Mouse (Mus musculus): ENCODE results near the gene Siah2.

Gene Siah2

DNA sequence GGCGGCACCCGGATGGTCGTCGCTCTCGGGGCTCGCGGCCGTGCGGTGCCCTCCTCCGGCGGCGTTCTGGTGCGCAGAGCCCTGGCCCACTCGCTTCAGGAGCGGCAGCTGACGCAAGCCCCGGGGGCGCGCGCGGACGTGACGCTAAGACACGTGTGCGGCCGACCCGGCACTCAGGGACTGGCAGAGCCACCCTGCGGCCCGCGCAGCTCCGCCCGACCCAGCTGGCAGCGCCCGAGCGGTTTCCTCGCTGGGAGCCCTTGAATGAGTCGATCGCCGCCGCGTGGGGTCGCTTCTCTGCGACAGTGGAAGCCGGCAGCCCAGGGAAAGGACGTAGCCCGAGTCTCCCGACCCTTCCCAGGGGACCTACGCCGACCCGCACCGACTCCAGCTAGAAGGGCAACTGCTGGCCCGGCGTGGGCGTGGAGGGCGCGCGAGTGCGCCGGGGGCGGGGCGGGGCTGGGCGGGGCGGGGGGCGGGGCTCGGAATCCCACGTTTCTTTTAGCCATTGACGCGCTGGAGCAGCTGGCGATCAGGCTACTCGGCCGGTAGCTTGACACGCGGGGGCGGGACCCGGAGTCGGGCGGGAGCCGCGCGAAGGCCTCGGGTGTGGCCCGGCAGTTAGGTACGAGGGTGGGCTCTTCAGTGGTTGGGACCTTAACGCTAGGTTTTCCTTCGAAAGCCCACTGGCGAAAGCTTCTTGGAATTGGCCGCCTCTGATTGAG is at the start of gene Siah2:
Siah2 (minus strand) TSS at position 404 of the 725 bp plus-strand sequence.
- peak; percentile 80 to 94 for DNase-seq (ENCODE audit: low spot score in 2 of 2)

DNA sequence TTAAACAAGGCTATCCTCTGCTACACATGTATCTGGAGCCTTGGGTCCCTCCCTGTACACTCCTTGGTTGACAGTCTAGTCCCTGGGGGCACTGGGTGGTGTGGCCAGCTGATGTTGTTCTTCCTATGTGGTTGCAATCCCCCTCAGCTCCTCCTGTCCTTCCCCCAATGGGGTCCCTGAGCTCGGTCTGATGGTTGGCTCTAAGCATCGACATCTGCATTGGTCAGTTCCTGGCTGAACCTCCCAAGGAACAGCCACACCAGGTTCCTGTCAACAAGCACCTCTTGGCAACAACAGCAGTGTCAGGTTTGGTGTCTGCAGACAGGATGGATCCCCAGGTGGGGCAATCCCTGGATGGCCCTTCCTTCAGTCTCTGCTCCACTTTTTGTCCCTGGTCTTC is 47.3 kb upstream of the Siah2 start:
- DNase-seq (ENCODE audit: low spot score in 2 of 2) = no peak

DNA sequence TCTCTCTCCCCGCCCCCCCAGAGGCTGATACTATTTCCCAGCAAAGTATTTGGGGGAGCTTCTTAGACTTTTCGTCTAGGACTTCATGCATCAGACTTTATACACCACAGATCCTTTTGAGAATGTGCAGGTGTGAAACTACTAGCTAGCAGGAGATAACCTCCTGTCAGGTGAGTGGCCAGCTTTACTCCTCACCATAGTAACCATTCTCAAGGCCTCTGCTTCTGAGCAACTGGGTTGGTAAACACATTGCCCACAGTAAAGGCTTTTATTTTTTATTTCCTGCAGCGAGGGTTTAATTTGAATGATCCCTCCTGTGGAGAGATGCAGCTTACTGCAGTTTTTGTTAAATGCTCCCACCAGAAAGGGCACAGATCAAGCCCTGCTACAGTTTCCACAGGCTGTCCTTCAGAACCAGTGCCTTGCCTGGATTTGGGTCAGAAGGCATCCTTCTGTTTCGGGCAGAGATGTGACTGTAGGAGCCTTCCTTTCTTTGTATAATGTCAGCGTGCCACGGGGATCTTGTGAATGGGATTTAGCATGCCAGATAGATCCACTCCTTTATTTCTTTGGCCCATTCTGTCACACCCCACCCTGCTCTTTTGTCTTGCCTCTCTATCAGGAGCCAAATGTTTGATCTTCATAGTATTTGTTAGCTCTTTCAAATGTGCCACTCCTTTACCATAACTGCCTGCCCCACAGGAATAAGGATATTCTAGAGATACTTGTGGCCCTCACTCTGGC is 46.3 kb upstream of the Siah2 start:
- DNase-seq (ENCODE audit: low spot score in 2 of 2) = no peak

DNA sequence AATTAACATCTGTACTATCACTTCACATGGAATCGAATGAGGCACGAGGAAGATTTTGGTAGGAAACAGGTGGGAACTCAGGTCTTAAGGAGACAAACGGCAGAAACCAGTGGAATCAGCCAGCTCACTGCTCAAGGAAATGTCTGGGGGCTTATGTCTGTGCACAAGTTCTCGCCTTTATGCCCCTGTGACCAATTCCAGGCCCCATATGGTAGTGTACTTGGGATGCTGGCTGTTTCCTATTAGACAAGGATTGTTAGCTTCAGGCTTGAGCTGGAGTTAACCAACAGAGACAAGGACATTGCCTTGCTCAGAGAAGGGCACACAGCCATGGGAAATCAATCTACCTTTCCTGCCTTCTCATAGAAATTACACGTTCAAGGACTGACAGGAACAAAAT is 39.3 kb upstream of the Siah2 start:
- no peak for DNase-seq (ENCODE audit: low spot score in 2 of 2)

DNA sequence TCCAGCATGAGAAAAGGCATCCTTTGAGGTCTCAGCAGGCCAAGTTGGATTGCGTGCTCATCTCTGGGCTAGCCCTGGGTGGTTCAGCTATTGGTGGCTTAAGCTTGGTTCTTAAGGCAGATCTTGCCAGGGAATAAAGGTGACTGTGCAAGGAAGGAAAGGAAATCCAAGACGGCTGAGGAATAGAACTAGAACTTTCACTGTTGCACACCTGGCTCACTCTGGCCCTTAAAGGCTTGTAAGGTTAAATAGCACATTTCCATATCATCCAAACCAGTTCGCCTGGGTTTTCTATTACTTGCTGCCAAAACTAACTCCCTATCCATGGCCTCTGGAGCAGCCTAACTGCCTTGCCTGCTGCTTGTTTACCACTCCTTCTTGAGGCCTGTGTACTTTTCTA is 38.4 kb upstream of the Siah2 start:
- DNase-seq (ENCODE audit: low spot score in 2 of 2) = no peak

DNA sequence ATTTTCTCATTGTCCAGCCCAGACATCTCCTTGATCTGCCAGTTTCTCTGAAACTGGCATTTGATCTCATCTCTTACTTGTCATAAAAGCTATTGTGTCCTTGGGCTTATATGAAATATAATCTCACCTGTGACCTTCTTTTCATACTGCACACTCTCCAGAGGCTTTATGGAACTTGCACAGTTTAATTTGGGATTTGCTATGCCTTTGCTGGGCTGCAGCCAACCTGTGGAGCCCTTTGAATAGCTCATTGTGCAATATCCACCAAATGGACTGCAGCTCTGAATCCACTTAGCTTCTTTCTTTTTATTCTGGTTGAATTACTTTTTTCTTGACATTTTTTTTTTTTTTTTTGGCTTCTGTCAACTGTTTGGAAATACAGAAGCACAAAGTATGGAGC is 37.3 kb upstream of the Siah2 start:
- no peak for DNase-seq (ENCODE audit: low spot score in 2 of 2)

DNA sequence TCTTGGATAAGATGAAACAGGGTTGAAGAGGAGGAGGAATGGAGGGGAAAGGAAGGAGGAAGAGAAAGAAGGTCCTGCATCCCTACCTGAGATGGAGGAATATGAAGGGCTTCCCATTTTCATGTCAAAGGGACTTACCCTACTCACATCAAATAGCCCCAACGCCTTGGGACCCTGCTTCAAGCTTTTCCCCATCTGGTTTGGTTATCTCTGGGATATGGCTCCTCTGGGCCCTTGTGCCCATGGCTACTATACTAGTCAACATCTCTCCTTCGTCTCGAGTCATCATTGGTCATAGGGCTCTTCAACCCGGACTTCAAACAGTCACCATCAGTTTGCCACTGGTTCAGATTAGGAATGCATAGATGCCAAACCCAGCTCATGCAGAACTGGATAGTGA is 35.4 kb upstream of the Siah2 start:
- no peak for DNase-seq (ENCODE audit: low spot score in 2 of 2)

DNA sequence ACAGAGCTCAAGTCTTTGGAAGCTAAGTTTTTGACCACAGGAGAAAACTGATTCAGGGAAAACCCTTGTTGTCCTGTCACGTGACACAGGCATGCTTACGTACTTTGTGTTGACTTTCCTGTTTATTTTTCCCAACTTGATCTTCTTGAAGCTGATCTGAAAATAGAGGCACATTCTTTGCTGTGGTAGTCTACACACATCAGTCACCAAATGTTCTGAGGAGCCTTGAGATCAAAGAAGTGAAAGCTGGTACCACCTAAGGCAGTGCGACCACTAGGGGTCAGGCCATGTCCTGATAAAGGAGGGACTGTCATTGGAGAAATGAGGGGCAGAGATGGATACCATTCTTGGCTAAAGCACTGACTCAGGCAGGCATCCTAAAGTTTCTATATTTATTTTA is 34.8 kb upstream of the Siah2 start:
- peak in 1 of 2 experiments; percentile 56 for DNase-seq (ENCODE audit: low spot score in 2 of 2)

DNA sequence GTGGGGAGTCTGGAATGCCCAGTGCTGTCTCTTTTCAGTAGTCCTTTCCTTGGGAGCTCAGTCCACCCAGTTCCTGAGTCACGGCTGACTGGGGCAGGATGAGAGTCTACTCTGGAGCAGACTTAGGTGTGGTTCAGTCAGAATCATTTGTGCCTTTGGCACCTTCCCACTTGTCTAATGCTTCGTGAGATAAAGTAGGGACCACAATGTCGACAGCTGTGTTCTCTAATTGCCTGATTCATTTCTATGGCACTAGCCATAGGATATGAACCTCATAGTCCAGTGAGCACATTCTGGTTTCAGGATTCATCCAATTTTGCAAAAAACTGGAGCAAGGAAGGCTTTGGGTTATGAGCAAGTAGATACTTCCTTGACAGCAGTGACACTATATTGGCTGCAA is 34.2 kb upstream of the Siah2 start:
- DNase-seq (ENCODE audit: low spot score in 2 of 2) = no peak

DNA sequence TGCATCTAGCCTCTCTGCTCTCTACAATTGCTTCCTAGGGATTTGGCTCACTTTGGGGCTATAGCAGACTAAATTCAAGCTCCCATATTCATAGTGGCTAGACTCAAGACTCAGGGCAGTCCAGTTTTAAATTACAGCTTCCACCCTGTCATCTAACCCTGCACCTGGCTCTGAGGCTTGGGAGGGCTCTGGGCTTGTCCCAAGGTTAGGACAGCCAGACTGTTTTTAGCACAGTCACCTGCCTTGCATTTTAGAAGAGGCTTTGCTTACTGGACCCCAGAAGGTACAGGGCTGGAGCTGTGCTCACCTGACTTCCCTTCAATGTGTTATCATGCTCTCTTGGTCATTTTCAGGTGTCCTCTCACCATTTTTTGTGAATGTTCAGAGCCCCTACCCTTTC is 32.6 kb upstream of the Siah2 start:
- DNase-seq (ENCODE audit: low spot score in 2 of 2) = no peak

DNA sequence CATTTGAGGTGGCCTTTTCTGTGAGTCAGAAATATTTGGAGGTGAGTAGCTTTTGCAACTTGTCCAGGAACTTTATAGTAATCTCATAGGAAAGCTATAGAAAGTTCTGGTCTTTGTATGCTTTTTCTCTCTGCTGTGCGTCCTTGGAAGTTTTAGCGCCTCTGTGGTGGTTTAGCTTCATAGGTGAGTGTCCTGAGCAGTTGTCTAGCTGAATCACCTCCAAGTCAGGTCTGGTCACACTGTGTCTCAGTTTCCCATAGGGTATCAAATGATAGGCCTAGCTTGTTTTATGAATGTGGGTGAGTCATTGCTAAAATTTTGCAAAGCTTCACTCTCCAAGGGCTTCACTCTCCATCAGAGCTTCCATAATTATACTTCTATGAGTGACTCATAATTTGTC is 31.5 kb upstream of the Siah2 start:
- DNase-seq (ENCODE audit: low spot score in 2 of 2) = no peak

DNA sequence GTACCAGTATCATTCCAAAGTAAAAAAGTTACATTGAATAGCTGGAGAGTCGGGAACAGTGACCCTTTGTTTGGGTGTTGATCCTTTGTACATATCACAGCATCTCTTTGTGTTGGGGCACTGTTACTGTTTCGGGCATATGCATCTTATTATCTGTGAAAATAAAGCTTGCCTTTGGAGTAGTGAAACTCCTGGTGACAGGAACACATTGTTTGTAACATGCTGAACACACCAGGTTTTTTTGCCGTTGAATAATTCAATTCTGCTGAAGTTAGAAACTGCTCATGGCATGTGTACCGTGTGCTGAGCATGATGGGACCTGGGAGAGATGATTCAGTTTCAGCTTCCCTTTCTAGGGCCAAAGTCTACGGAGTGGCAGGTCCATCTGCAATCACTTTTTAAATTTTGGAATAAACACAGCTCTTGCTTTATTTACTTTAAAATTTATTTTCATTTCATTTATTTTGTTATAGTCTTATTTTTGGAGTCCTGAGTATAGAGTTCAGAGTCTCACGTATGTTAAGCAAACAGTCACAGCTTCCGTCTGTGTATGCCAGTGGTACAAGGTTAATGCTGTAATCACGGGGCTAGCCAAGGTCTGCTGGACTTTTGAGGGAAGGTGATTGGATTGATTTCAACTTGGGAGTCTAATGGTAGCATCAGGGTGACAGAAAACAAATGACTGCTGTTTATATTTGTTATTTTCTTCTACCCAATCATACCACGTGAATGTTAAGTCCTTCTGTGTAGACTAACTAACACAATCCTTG is 27.4 kb upstream of the Siah2 start:
- peak in 1 of 2 experiments; percentile 12 for DNase-seq (ENCODE audit: low spot score in 2 of 2)

DNA sequence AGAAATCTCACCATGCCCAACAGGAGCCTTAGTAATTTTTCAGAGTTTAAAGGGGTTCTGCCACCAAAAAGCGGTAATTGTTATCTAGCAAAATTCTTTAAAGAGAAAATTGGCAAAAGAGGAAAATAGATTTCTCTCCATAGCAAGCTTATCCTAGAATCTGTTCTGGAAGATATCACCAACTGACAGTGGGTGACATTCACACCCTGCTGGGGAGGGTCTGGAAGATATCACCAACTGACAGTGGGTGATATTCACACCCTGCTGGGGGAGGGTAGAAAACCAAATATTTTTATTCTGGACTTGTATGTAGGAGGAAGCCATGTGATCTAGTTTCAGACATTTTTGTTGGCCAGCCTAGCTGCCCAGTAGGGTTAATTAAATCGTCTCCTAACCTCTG is 24.5 kb upstream of the Siah2 start:
- DNase-seq (ENCODE audit: low spot score in 2 of 2) = no peak

DNA sequence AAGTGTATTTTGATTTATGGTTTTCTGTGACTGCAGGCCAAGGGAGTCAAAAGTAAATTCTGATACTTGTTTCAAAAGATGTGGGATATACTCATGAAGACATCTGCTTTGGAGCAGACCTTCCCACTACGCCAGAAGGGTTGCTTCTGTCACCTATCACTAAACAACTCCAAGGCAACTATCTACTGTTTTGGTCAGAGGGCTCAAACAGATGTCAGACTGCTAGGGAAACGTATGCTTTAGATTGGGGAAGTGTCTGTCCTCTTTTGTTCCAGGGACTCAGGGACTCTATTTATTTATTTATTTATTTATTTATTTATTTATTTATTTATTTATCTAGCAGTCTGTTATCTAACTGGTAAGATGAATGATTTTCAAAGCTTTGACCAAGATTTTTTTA is 22.6 kb upstream of the Siah2 start:
- no peak for DNase-seq (ENCODE audit: low spot score in 2 of 2)

DNA sequence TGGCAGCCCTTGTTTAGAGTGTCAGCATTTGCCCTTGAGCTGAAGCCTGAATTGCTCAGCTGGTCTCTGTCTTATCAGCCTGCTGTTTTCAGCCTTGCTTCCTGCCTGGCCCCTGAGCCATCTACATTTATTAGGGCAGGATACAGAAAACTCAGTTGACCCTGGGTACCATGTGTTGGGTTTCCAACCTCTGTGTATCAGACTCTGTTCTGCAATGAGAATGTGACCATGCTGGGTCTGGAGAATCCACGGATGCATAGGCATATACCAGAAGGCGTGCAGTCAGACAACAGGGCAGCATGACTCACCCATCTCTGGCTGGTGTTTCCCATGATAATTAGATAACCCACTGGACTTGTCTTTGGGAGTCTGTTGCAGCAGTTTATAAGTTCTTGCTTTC is 21.8 kb upstream of the Siah2 start:
- DNase-seq (ENCODE audit: low spot score in 2 of 2) = no peak

DNA sequence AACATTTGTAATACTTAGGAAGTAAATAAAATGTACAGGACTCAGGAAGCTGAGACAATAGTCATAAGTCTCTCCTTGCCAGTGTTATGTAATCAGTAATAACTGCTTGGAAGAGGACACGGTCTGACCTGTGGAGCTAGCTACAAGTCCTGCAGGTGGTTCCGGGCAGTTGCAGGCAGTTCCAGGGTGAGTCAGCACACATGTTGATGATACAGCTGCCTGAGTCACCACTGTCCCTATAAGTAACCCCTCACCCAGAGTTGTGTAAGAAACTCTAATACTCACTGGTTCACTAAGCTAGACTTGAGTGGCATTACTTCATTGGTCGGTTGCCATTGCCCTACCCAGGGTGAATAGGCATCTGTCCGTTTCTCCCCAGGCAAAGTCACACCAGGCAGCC is 21.0 kb upstream of the Siah2 start:
- no peak for DNase-seq (ENCODE audit: low spot score in 2 of 2)

DNA sequence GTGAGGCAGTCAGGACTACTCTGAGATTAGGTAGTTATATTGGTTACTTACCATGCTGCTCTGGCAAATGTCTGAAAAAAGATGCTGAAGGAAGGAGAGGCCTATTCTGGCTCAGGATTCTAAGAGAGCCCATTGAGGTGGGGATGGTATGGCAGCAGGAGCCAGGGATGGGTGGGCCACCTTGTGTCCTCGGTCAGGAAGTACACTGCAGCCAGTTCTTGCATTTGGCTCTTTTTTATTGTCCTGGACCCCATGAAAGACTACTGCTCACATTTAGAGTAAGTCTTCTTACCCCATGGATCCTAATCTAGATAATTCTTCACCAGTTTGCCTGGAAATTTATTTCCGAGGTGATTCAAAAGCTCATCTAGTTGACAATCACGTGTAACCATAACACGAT is 12.3 kb upstream of the Siah2 start:
- no peak for DNase-seq (ENCODE audit: low spot score in 2 of 2)

DNA sequence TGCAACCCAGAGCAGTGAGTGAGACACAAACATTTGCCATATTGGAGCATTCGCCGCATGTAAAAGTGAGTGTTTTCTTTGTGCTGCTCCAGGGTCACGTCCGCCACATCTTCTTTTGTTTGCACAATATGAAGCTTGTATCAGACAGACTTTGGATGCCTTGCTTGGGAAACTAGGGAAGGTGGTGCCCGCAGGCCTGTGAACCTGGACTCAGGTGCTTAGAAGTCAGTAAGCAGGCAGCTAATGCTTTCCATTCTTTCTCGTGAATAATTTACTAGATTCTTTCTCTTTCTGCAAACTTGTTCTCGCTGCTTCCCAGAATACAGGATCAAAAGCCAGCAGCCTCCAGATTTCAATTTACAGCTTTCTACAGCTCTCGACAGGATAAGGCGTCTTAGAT is 11.5 kb upstream of the Siah2 start:
- no peak for DNase-seq (ENCODE audit: low spot score in 2 of 2)

DNA sequence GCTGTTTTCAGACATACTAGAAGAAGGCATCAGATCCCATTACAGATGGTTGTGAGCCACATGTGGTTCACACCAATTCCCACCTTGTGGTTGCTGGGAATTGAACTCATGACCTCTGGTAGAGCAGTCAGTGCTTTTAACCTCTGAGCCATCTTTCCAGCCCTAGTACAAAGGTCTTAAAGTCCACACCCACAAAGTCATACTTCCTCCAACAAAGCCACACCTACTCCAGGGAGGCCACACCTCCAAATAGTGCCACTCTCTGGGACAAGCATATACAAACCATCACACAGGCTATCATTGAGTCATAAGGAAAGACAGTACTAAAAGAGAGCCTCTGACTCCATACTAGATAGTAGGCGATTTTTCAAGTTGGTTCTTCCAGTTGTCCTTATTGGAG is 10.1 kb upstream of the Siah2 start:
- DNase-seq (ENCODE audit: low spot score in 2 of 2) = no peak

DNA sequence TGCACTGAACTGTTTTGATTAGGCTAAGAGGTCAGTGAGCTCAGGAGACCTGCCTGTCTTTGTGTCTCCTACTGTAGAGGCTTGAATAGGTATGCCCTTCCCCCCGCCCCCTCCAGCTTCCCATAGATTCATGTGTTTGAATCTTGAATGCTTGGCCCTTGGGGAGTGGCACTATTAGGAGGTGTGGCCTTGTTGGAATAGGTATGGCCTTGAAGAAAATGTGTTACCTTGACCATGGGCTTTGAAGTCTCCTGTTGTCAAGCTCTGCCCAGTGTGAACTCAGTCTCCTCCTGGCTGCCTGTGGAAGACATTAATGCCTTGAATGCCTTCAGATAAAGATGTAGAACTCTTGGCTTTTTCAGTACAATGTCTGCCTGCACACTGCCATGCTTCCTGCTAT is 9.2 kb upstream of the Siah2 start:
- DNase-seq (ENCODE audit: low spot score in 2 of 2) = no peak

DNA sequence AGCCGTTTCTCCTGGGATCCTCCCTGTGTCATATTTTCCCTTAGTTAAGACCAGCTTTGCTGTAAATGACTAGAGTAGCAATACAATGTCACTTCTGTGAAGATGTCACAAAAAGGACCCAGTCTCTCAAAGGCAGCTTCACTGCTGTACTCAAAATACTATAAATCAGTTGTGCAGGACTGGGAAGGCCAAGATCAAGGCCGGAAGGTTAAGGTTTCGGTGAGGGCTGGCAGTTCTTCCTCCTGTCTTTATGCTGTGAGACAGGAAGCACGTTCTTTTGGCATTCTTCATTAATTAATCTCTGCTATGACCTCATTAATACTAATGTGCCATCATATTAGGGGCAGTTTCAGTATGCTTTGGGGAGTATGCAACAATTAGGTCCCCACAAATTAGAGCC is 5.7 kb upstream of the Siah2 start:
- DNase-seq (ENCODE audit: low spot score in 2 of 2) = no peak

DNA sequence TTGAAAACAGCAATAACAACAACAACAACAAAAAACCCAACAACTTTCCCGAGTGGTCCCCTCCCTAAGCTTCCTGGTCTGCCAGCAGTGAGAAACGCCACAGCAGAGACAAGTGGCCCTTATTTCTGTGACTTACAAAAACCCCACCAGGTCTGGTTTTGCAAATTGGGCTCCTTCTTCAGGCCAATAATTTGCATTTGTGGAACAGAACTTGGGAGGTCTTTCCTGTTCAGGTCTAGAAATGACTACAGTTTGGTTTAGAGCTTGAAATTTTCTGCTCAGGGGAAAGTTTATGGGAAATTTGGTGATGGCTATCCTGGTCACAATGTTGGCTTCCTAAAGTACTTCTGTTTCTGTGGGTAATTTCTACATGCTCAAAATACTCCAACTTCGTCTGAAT is 4.6 kb upstream of the Siah2 start:
- DNase-seq (ENCODE audit: low spot score in 2 of 2) = no peak

DNA sequence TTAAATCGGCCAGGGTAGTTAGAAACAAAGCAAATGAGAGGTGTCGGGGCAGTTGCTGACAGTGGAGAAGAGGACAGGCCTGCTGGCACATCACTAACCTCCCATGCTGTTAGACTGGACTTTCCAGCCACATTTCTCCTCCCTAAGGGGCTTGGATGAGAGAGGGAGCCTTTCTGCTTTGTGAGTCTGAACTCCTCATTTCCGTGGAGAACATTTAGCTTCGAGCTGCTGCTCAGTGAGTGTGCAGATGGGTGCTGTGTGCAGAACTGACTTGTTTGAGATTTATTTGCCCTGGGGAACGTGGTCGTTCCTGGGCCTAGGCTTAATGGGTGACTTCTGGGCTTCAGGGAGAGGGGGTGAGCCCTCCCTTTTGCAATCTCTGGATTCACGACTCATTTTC is 3.3 kb upstream of the Siah2 start:
- no peak for DNase-seq (ENCODE audit: low spot score in 2 of 2)

Data from left cerebral cortex, adult 9 months (tissue).